Mouse (Mus musculus): ENCODE measurements at regions not wholly inside any gene's neighbourhood (a gene's known extent, or its start where the extent isn't known, plus 50 kb on each side); places are given as distances from the start of the nearest gene placed in this dataset.

- dilution Hi-C loops (cut with MboI; ENCODE audit: extremely low pct_ligation_motif_present, extremely low pct_unique_long_range_greater_than_20kb, low sequenced_read_pairs), result no loop called here
- H3K9ac ChIP-seq (ENCODE audit: insufficient read depth, low read depth), result no peak overlapping the region
- in situ Hi-C loops (cut with MboI; ENCODE audit: low pct_ligation_motif_present, low pct_unique_long_range_greater_than_20kb, low sequenced_read_pairs), result no loop called here
- H3K36me3 ChIP-seq (replicated peaks in 1 of 2; ENCODE audit: control insufficient read depth in 1 of 2, insufficient read depth in 1 of 2, low read length in 1 of 2), result no peaks in the 10 kb centered on the region
- peaks cover 10% of the 10 kb centered on the region for H3K9me3 ChIP-seq (replicated peaks; ENCODE audit: low read length)
- H3K79me2 ChIP-seq (replicated peaks; ENCODE audit: control insufficient read depth, extremely low read depth, insufficient read depth, poor library complexity, severe bottlenecking), result no peaks in the 10 kb centered on the region
- H3K4me3 ChIP-seq (replicated peaks in 1 of 3; ENCODE audit: low read depth in 2 of 3, low read length in 2 of 3, poor library complexity in 1 of 3), result no peak overlapping the region
- H3K4me2 ChIP-seq (ENCODE audit: insufficient read depth, low read depth, poor library complexity, severe bottlenecking), result no peak overlapping the region
- H3K27me3 ChIP-seq (replicated peaks), result peaks cover 94% of the 10 kb centered on the region
- H3K4me1 ChIP-seq (ENCODE audit: control insufficient read depth in 1 of 2, insufficient read depth in 2 of 2), result peaks cover 12 to 14% of the 10 kb centered on the region in 2 experiments
- TF ChIP-seq SIN3A (IDR thresholded peaks at IDR 0.05; ENCODE audit: low read length), result no peak
- no peak for TF ChIP-seq TBP (conservative IDR thresholded peaks at IDR 0.05; ENCODE audit: low read depth, low read length)
- no peak for TF ChIP-seq KAT2A (IDR thresholded peaks at IDR 0.05; ENCODE audit: insufficient replicate concordance, low read length)
- TF ChIP-seq ETS1 (conservative IDR thresholded peaks at IDR 0.05; ENCODE audit: low read depth, low read length), result no peak
- no peak for TF ChIP-seq TCF12 (IDR thresholded peaks at IDR 0.05; ENCODE audit: low read depth, low read length)
- H3K27ac ChIP-seq (ENCODE audit: insufficient read depth, low read depth), result no peak overlapping the region
- no peak for DNase-seq (ENCODE audit: extremely low read depth)
These were observed 74.9 kb upstream of the Ptpn1 start for GRCm38 (mm10) chr2:167856920-167857475.

- H3K36me3 ChIP-seq (replicated peaks in 1 of 2; ENCODE audit: control insufficient read depth in 1 of 2, insufficient read depth in 1 of 2, low read length in 1 of 2), result no peaks in the 10 kb centered on the region
- H3K27ac ChIP-seq (ENCODE audit: insufficient read depth, low read depth), result no peak overlapping the region
- H3K27me3 ChIP-seq (replicated peaks), result peaks cover 94% of the 10 kb centered on the region
- no peak overlapping the region for H3K4me2 ChIP-seq (ENCODE audit: insufficient read depth, low read depth, poor library complexity, severe bottlenecking)
- no peaks in the 10 kb centered on the region for H3K79me2 ChIP-seq (replicated peaks; ENCODE audit: control insufficient read depth, extremely low read depth, insufficient read depth, poor library complexity, severe bottlenecking)
- no peak for TF ChIP-seq POLR2AphosphoS2 (IDR thresholded peaks at IDR 0.05; ENCODE audit: low read depth, low read length)
- no peak for TF ChIP-seq MYC (IDR thresholded peaks at IDR 0.05; ENCODE audit: low read depth, low read length)
- TF ChIP-seq USF1 (IDR thresholded peaks at IDR 0.05; ENCODE audit: low read depth, low read length), result no peak
- TF ChIP-seq HCFC1 (IDR thresholded peaks at IDR 0.05; ENCODE audit: low read depth, low read length), result no peak
- TF ChIP-seq TBP (conservative IDR thresholded peaks at IDR 0.05; ENCODE audit: low read depth, low read length), result no peak
- TF ChIP-seq CHD1 (IDR thresholded peaks at IDR 0.05; ENCODE audit: low read depth, low read length), result no peak
- no peak for TF ChIP-seq IRF4 (IDR thresholded peaks at IDR 0.05; ENCODE audit: low read depth, low read length)
- no peak for TF ChIP-seq JUND (conservative IDR thresholded peaks at IDR 0.05; ENCODE audit: low read depth, low read length)
- TF ChIP-seq EP300 (IDR thresholded peaks at IDR 0.05; ENCODE audit: low read length), result no peak
- TF ChIP-seq UBTF (IDR thresholded peaks at IDR 0.05; ENCODE audit: low read depth, low read length), result no peak
- TF ChIP-seq PAX5 (IDR thresholded peaks at IDR 0.05; ENCODE audit: low read length), result no peak
- TF ChIP-seq ETS1 (conservative IDR thresholded peaks at IDR 0.05; ENCODE audit: low read depth, low read length), result no peak
- TF ChIP-seq NELFE (IDR thresholded peaks at IDR 0.05; ENCODE audit: low read depth, low read length), result no peak
- no peak for TF ChIP-seq ELF1 (IDR thresholded peaks at IDR 0.05; ENCODE audit: low read depth, low read length)
- no peak for TF ChIP-seq CHD2 (IDR thresholded peaks at IDR 0.05; ENCODE audit: low read length)
- peaks cover 12 to 14% of the 10 kb centered on the region in 2 experiments for H3K4me1 ChIP-seq (ENCODE audit: control insufficient read depth in 1 of 2, insufficient read depth in 2 of 2)
- in situ Hi-C loops (cut with MboI; ENCODE audit: low pct_ligation_motif_present, low pct_unique_long_range_greater_than_20kb, low sequenced_read_pairs) (no loop called here), dilution Hi-C loops (cut with MboI; ENCODE audit: extremely low pct_ligation_motif_present, extremely low pct_unique_long_range_greater_than_20kb, low sequenced_read_pairs) (no loop called here)
- no peak for DNase-seq (ENCODE audit: extremely low read depth)
- no peak overlapping the region for H3K9ac ChIP-seq (ENCODE audit: insufficient read depth, low read depth)
- peaks cover 10% of the 10 kb centered on the region for H3K9me3 ChIP-seq (replicated peaks; ENCODE audit: low read length)
- no peak overlapping the region for H3K4me3 ChIP-seq (replicated peaks in 1 of 3; ENCODE audit: low read depth in 2 of 3, low read length in 2 of 3, poor library complexity in 1 of 3)
These were observed 75.8 kb upstream of the Ptpn1 start for GRCm38 (mm10) chr2:167856020-167856419.
